Mouse (Mus musculus) brain, embryonic 18.5 days (tissue): ENCODE data around the gene Robo1.

ENCODE experiments used
- DNase-seq: peaks from one replicate; pipeline ENCODE4 v3.0.0-alpha.2; 2012; ENCODE audit warnings: low read depth, low spot score

Gene Robo1

GRCm38 (mm10) chr16:72998677-72999076 lies 690.6 kb downstream of the Robo1 start:
- DNase-seq = no peak

GRCm38 (mm10) chr16:73002685-73003084 lies 694.6 kb downstream of the Robo1 start:
- DNase-seq = no peak

GRCm38 (mm10) chr16:73004601-73005000 lies 696.5 kb downstream of the Robo1 start:
- DNase-seq = no peak

- DNase-seq = no peak
Observed at GRCm38 (mm10) chr16:73005831-73006230, 697.7 kb downstream of the Robo1 start.

- DNase-seq = no peak
Observed at GRCm38 (mm10) chr16:73007434-73007833, 699.3 kb downstream of the Robo1 start.

GRCm38 (mm10) chr16:73011313-73011712 lies 703.2 kb downstream of the Robo1 start:
- no peak for DNase-seq

- no peak for DNase-seq
Observed at GRCm38 (mm10) chr16:73012926-73013325, 704.8 kb downstream of the Robo1 start.

GRCm38 (mm10) chr16:73014544-73014943 lies 706.4 kb downstream of the Robo1 start:
- no peak for DNase-seq

GRCm38 (mm10) chr16:73015976-73016375 lies 707.9 kb downstream of the Robo1 start:
- DNase-seq = no peak

- DNase-seq = no peak
Observed at GRCm38 (mm10) chr16:73016801-73017200, 708.7 kb downstream of the Robo1 start.

- DNase-seq = no peak
Observed at GRCm38 (mm10) chr16:73024326-73024725, 716.2 kb downstream of the Robo1 start.

- no peak for DNase-seq
Observed at GRCm38 (mm10) chr16:73027692-73028091, 719.6 kb downstream of the Robo1 start.

GRCm38 (mm10) chr16:73030999-73031398 lies 722.9 kb downstream of the Robo1 start:
- DNase-seq = no peak

GRCm38 (mm10) chr16:73035210-73035985 lies 727.3 kb downstream of the Robo1 start:
- DNase-seq = no peak

- no peak for DNase-seq
Observed at GRCm38 (mm10) chr16:73038552-73038951, 730.4 kb downstream of the Robo1 start.

- no peak for DNase-seq
Observed at GRCm38 (mm10) chr16:73062461-73062860, 754.4 kb downstream of the Robo1 start.

GRCm38 (mm10) chr16:73067782-73068181 lies 759.7 kb downstream of the Robo1 start:
- DNase-seq = no peak

- DNase-seq = no peak
Observed at GRCm38 (mm10) chr16:73072047-73072446, 763.9 kb downstream of the Robo1 start.

- DNase-seq = no peak
Observed at GRCm38 (mm10) chr16:73072883-73073282, 764.8 kb downstream of the Robo1 start.

- no peak for DNase-seq
Observed at GRCm38 (mm10) chr16:73082420-73082819, 774.3 kb downstream of the Robo1 start.

GRCm38 (mm10) chr16:73083077-73083476 lies 775.0 kb downstream of the Robo1 start:
- no peak for DNase-seq
